Mouse (Mus musculus) liver, adult (tissue): ENCODE data around the gene Kctd17.

Experiments
- GATA4 ChIP-seq: IDR thresholded peaks from 2 replicates; pipeline ENCODE4 v1.6.1; 2014; ENCODE audit warnings: mild to moderate bottlenecking, low read length; ENCODE audit not compliant: insufficient replicate concordance

Kctd17 gene

GRCm38 (mm10) chr15:78428391-78429138, at the start of gene Kctd17:
Gene Kctd17, plus strand, starts transcription at chr15:78428564.
- no peak for TF ChIP-seq GATA4

DNA sequence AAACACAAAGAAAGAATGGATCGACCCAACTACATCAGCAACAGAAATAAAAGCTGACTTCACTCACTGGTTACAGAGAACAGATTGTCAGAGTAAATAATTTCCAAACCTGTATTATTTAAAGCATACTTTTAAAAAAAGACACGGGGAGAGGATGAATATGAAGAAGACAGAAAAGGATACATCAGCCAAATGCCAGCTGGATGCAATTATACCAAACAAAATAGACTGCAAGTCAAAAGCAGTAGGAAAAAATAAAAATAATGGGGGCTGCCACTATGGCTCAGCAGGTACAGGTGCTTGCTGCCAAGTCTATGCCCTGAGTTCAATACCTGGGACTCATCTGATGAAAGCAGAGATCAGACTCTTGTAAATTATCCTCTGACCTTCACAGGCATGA, 48.2 kb upstream of the Kctd17 start:
- TF ChIP-seq GATA4: no peak

DNA sequence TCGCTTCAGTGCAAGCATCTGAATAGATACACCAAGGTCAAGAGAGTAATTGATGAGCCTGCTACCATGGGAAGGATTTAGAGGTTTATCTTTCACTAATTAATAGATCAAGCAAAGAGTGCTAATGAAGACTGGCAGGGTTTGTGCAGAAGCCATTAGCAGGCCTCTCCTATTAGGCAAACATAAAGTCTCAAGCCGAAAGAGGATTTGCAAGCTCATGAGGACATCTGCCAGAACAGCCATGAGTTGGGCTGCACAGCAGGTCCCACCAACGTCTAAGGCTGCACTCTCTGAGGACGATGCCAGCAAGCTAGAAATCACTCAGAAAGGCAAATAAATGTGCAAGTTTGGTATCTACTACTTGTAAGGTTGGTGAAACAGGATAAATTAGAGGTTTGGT, 47.6 kb upstream of the Kctd17 start:
- TF ChIP-seq GATA4: no peak

DNA sequence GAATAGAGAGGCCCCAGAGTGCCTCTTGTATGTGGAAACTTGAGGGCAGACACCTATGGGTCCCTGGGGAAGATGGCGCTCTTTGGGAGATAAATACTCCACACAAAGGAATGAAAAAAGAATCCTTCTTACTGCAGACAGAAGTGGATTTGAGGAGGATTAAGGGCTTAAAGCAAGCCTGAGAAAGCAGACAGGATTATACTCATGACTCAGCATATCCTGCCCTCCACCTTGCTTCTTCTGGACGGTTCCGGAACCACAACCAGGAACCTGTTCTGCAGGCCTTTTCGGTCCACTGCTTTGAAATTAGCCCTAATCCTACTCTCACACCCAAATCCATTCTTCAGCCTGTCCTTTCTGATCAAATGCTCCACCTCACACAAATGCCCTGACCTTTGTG, 46.2 kb upstream of the Kctd17 start:
- TF ChIP-seq GATA4: no peak

GRCm38 (mm10) chr15:78383450-78384219, 44.7 kb upstream of the Kctd17 start:
- TF ChIP-seq GATA4: no peak

DNA sequence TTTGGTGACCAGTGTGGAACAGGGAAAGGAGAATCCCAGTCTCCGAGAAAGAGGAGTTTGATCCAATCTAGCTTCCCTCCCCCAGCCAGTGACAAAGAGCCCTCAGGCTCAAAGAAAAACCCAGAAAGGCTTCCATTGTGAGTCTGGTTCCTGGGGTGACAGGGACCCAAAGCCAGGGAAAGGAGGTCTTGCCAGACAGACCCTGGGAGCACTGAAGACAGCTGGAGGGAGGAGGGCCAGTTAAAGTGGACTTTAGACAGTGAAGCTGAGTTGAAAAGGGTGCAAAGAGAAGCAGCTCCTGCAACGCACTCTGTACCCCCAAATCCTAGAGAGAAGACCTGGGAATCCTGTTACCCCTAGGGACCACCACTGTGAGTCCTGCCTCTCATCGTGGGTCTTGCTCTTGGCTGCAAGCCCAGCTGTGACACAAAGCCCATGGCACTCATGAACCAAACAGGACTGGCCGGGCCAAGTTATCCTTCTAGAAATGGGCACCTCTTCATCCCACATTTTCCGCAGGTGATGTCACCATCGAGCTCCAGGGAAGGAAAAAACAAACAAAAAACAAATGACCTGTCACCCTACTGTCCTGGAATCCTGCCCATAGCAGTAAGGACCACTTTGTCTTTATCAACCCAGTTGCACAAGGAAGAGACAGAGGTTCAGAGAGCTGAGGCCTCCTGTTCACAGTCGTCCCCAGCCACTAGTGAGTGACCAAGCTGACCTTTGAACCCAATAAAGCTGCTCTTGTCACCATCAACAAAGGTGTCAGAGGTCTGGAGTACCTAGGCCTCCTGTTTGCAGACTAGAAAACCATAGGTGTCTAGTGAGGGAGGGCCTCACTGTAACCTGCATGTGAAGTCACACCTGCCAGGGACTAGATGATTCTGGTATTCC, 43.9 kb upstream of the Kctd17 start:
- peak; percentile 10; the same call in 1 of the 2 replicates for TF ChIP-seq GATA4

- TF ChIP-seq GATA4: no peak
Measured at GRCm38 (mm10) chr15:78385564-78385963, 42.8 kb upstream of the Kctd17 start.

DNA sequence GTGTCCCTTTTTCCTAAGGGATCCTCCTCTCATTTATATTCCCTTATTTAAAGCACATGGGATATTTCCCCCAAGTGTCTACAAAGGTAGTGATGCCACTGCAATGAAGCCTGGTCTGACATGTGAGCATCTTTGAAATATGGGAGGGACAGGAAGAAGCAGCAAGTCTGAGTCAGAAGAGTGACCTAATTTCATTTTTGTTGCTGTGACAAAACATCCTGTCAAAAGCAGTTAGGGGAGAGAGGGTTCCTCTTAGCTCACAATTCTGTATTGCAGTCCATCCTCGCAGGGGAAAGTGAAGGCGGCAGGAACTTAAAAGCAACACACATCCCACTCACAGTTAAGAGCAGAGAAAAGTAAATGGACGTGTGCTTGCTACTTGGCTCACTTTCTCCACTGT, 37.5 kb upstream of the Kctd17 start:
- TF ChIP-seq GATA4: no peak

DNA sequence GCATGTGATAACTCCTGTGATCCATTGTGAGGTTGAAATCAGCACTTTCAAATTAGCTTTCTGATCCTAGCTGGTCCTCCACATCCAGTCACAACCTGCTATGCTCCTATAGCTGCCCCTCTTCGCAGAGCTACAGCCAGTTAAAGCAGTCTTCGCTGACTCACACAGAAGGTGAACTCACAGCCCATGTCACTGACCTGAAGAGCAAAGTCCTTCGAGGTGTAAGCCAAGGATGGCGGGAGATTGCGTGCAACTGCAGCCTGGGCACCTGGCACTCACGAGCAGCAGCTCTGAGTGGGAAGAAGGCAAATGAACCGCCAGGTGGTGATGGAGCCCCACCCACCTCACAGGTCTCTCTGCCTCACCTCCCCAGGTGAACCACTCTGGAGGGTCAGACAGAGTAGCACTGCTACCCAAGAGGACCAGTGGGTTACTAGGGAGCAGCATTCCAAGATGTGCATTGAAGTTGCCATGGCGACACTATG, 32.8 kb upstream of the Kctd17 start, which contains the start of gene Tex33:
Gene Tex33, minus strand, starts transcription at position 435 of the 485 bp plus-strand sequence.
- TF ChIP-seq GATA4: no peak

GRCm38 (mm10) chr15:78401345-78401744, 27.0 kb upstream of the Kctd17 start:
- no peak for TF ChIP-seq GATA4

DNA sequence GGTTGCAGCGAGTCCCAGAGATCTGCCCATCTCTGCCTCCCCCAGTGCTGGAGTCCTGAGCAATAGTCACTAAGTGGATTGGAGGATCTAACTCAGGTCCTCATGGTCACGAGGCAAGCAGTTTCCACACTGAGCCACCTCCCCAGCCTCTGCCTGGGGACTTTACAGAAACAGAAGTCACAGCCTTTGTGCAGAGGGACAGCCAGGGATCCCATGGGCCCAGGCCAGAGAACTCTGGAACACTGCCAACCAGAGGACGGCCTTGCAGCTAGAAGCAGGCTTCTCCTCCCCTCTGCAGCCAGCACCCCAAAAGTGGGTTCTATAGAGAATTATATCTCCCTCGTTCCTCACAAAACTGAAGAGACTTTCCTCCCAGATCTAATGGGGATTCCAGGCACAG, 26.4 kb upstream of the Kctd17 start:
- TF ChIP-seq GATA4: no peak

- no peak for TF ChIP-seq GATA4
Measured at GRCm38 (mm10) chr15:78402423-78402822, 25.9 kb upstream of the Kctd17 start.

GRCm38 (mm10) chr15:78403301-78403741, 25.0 kb upstream of the Kctd17 start:
- TF ChIP-seq GATA4: no peak; the same call in 1 of the 2 replicates

- no peak for TF ChIP-seq GATA4
Measured at GRCm38 (mm10) chr15:78403896-78404295, 24.5 kb upstream of the Kctd17 start.

DNA sequence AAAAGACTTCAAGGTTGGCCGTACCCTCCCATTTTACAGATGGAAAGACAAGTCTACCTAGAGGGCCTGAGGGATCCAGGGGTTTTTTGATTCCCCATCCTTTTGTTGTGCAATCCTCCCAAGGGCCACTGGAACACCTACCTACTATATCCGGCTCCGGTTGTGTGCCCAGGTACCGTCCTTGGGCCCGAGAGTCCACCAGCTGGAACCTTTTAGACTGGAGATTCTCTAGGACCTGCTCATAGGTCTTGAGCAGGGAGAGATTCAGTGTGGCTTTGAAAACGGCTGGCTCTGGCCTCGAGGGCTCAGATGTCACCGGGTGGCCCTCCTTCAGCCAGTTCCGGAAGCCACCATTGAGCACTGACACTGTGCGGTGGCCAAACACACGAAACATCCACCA, 23.3 kb upstream of the Kctd17 start:
- TF ChIP-seq GATA4: no peak
